Mouse (Mus musculus) ovary, postnatal 36 days (tissue): ENCODE measurements at regions not wholly inside any gene's neighbourhood (a gene's known extent, or its start where the extent isn't known, plus 50 kb on each side); places are given as distances from the start of the nearest gene placed in this dataset.

Experiments used
- DNase-seq: peaks from one replicate; pipeline ENCODE4 v3.0.0; 2022; ENCODE audit warnings: low spot score, mixed read lengths

DNA sequence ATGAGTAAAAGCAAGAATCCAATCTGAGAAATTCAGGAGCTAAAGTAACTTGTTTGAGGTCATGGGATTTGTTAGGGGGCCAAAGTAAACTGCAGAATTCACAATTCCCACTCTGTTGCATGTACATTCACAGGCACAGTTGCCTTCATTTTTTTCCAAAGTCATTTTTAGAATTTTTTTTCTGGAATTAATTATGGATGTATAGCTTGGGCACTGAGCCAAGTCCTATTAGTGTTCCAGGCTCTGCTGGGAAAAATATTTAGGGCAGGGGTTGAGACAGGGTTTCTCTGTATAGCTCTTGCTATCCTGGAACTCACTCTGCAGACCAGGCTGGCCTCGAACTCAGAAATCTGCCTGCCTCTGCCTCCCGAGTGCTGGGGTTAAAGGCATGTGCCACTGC is 188.3 kb downstream of the Cd83 start:
- no peak for DNase-seq

DNA sequence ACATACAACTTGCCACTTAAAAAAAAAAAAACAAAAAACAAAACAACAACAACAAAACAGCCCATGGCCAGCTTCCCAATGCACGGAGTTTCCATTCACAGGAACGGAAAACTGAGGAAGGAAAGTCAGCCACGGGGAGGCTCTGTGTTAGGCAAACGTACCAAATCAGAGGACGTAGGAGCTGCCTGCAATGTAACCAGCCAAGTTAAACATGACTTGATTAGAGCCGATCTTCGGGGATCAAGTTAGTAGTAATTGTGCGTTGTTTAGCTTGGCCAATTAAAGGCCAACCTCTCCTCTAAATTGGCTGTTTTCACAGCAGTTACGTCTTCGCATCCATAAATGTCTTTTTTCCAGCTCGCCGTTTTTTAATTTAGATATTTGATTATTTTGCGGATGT is 190.7 kb downstream of the Cd83 start:
- DNase-seq, result no peak

DNA sequence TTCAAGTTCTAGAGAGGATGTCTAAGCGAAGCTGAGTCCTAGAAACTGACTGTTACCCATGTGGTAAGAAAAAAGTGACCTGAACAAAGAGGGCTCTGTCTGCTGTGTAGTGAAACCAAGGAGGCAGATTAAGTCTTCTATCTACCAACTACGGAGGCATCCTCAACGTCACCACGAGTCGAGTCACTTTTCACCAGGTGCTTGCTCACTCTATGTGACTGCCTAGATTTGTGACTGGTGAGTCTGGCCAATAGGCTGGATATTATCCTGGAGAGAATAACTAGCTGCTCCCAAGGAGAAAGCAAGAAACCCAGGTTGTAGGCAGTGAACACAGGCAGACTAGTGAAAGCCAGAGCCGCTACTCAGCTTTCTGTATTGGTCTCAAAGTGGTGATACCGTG is 191.2 kb downstream of the Cd83 start:
- DNase-seq, result no peak

GRCm38 (mm10) chr13:43976676-43977075 is 192.1 kb downstream of the Cd83 start:
- no peak for DNase-seq

GRCm38 (mm10) chr13:43987338-43987737 is 202.8 kb downstream of the Cd83 start:
- DNase-seq, result no peak

DNA sequence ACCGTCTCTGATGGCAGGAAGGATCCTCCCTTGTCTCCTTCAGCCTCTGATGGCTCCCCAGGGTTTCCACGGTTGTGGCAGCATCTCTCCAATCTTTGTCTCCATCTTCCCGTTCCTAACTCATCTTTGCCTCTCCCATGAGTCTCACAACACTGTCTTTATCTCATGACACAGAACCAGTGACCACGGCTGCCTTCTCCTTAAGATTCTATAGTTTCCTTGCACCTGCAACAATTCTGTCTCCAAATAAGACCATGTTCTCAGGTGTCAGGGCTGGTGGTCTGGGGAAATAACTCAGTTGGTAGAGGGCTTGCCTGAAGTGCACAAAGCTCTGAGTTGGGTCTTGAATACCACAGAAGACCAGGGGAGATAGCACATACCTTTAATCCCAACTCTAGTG is 203.8 kb downstream of the Cd83 start:
- DNase-seq, result no peak

DNA sequence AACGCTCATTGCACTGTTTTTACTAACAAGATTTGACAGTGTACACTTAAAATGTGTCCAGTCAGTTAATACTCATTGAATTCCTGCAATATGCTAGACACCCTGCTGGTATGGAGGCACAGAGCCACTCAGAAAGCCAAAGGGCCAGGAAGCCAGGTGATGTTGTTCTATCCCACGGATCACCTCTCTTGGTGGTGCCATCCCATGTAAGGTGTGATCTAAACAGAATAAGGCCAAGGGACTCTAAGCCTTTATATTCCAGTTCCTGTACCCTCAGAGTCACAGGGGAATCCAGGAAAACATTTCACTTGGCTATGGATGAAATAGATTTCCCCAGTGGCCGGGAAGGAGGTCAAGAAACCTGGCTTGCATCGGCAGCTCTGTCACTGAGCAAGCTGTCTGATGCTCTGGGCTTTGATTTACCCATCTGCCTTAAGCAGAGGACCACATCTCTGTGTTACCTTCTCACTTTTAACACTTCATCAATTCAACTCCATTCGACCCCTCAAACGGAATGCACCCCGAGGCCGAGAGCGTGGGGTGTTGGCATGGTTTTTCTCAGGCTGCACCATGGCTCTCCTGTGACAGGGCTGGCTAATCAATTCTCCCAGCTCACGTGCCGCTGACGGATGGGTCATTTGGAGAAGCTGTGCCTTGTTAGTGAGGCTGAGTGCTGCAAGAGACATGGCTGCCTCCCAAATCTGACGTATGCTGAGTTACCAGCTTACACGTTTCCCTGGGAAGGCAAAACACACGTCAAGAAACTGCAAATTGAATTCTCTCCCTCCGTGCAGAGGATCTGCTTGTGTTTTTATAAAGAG is 205.9 kb downstream of the Cd83 start:
- DNase-seq, result no peak

DNA sequence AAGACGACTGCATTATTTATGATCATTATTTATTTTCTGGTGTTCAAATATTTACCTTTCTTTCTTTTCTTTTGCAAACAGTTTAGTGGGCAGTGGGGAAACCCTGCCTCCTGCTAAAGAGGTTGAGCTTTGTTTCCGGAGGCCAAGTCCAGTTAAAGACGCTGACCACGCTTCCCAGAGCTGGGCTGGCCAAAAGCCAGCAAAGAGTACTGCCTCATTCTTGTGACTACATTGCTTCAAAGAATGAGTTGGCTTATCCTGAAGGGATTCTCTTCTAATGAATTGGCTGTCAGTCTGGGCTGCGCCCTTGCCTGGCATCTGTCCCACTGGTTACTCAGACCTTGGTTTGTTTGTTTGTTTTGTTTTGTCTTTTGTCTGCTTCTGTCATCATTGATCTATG is 207.2 kb downstream of the Cd83 start:
- DNase-seq, result peak; percentile 34

GRCm38 (mm10) chr13:43992968-43993367 is 208.4 kb downstream of the Cd83 start:
- DNase-seq, result no peak

GRCm38 (mm10) chr13:43994361-43994760 is 209.8 kb downstream of the Cd83 start:
- no peak for DNase-seq

DNA sequence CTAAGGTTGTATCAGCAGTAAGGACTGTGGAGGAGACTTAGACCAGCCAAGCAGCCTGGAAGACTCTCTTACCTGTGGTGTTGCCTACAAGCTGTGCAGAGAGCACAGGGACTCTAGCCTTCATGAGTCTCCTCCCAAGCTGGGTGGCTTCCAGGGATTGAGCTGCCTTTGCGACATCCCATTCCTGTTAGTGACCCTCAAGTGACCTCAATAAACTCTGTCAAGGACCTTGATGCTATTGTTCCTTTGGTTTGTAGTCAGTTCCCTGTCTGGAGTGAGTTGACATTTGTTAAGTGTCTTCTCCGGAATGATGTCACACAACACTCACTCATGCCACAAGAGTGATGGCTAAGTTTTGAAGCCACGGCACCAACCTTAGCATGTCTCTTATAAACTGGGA is 211.0 kb downstream of the Cd83 start:
- DNase-seq, result no peak

DNA sequence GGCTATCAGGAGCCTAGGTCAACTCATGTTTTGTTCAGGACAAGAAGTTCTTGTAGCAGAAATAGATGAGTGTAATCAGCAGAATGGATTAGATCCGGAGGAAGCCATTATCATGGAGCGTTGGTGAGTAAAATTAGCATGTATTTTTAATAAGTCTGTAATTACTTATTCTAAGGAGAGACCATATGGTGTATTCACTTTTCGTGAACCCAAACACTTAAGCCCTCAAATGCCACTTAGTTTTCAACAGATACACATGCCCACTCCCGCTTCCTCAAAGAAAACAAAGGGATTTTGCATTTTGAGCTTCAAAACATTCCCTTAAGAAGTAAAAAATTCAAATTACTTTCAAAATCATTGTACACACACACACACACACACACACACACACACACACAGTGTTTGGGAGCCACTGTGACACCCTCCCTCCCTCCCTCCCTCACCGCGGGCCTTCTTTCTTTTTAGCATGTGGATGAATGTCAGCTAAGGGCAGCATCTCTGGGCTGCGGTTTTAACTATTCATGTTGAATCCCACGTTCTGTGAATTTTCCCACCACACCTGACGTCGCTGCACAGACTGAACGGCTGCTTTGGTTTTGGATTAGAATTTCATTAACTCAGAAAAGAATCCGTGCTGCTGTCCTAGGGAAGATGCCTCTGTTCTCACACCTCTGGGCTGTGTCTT is 217.4 kb downstream of the Cd83 start:
- DNase-seq, result no peak

- no peak for DNase-seq
Measured at GRCm38 (mm10) chr13:44012868-44013267, 228.3 kb downstream of the Cd83 start.

DNA sequence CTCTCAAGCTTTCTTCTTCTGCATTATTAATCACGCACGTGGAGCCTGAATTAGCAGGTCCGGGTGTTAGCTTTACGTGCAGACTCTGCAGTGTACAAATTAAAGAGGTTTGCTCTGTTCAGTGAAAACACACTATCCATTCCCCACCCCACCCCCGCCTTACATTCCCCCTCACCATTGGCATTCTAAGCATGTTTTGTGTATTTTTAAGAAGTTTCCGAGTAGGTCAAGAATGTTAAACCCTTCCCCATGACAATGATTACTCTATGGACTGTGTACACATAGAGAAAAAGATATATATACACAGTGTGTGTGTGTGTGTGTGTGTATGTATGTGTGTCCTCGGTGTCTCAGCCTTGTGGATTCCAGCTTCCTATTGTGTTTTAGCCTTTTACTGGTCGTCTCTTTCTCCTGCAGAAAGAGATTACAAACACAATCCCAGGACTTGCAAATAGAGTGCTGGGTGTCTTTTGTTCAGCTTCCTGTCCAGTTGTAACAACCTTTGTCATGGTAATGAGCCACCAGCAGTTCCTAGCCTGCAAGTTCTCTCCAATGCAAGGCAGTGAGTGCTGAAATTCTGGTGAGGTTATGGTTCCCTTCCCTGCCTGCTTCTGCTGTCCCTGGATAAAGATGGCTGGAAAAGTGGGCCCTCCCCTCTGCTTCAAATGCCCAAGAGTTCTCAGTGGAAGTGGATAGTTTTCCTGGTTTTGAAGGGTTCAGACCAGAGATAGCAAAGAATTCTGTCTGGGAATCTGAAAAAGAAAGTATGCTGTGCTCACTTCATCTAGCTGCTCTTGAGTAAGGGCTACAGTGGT is 234.1 kb downstream of the Cd83 start:
- DNase-seq, result no peak

GRCm38 (mm10) chr13:44019304-44019583 is 234.7 kb downstream of the Cd83 start:
- DNase-seq, result no peak

GRCm38 (mm10) chr13:44020851-44021250 is 236.3 kb downstream of the Cd83 start:
- DNase-seq, result no peak

DNA sequence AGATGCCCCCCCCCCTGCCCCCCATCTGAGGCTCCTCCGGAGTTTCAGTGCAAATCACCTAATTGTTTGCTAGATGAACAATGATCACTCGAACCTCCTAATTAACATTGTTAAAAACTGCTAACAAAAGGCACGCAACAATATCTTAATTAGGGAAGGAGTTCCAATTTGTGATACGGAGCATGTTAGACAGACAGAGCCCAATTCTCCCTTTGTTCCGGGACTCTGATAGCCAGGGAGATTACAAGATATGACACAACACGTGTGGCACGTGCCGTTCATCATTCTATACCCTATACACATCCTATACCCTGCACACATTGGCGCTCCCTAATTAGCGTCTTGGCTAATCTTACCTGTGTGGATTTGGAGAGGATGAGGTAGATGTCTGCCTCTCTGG is 237.5 kb downstream of the Cd83 start:
- DNase-seq, result no peak

- DNase-seq, result no peak
Measured at GRCm38 (mm10) chr13:44024612-44025011, 240.0 kb downstream of the Cd83 start.

- DNase-seq, result no peak
Measured at GRCm38 (mm10) chr13:44026321-44027255, 242.0 kb downstream of the Cd83 start.

DNA sequence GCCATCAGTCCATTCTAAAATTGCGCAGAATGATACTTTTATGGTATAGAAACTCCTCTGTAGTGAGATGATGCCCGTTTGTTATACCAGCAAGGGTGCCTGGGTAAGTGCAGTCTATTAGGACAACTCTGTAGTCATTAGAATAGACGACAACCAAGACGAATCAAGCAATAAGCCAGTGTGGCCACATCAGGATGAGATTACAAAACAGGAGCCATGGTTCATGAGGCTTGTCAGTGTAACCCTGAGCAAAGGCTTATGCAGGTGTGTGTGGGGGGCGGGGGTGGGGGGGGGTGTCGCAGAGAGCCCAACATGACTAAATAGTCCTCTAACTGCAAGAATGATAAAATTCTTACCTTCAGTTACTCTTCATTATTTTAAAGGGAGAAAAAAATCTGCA is 243.5 kb downstream of the Cd83 start:
- no peak for DNase-seq

DNA sequence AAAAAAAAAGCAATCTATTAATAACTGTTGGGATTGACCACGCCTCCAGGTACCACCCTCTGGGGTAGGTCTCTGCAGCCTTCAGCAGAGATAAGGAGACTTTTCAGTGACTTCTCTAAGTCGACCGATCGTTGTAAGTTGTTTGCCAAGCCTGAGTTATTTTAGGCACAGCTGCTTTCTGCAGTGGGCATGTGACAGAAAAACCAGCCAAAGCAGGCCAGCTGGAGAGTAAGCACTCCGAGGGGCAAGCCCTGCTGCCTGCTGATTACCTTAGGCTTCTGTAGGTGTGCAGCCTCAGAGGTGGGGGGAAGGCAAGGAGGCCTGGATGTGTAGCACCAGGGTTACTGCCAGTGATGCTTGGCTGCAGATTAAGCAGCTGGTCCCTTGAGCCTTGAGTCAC is 246.0 kb downstream of the Cd83 start:
- no peak for DNase-seq

GRCm38 (mm10) chr13:44037774-44038294 is 253.3 kb downstream of the Cd83 start:
- DNase-seq, result no peak
